Mouse (Mus musculus) neural tube, embryonic 12.5 days (tissue): ENCODE data around the gene H1foo. TPM values are rescaled to one million over a fixed set of nuclear protein-coding genes. Genes with fewer than 3 reads are reported as not detected.

Experiments
- ATAC-seq: fragments of 200-750 bp; cut with Nextera tagmentation; 2 replicates; pipeline ENCODE4 v1.8.0; 2017; ENCODE audit warnings: low read depth, mild to moderate bottlenecking, moderate TSS enrichment, moderate library complexity; ENCODE audit not compliant: low FRiP score
- H3K27ac ChIP-seq: fragments of 300-500 bp; sonication (generic); 2 replicates; pipeline ENCODE4 v1.5.1; 2016
- H3K27me3 ChIP-seq: fragments of 300-500 bp; sonication (generic); replicated peaks from 2 replicates; pipeline ENCODE4 v1.6.1; 2016; ENCODE audit warnings: mild to moderate bottlenecking
- H3K36me3 ChIP-seq: fragments of 300-500 bp; sonication (generic); 2 replicates; pipeline ENCODE4 v1.6.1; 2016; ENCODE audit warnings: mild to moderate bottlenecking
- H3K4me1 ChIP-seq: fragments of 300-500 bp; sonication (generic); 2 replicates; pipeline ENCODE4 v1.6.1; 2016
- H3K4me2 ChIP-seq: fragments of 300-500 bp; sonication (generic); replicated peaks from 2 replicates; pipeline ENCODE4 v1.6.1; 2016; ENCODE audit warnings: mild to moderate bottlenecking
- H3K4me3 ChIP-seq: fragments of 300-500 bp; sonication (generic); 2 replicates; pipeline ENCODE4 v1.5.1; 2016
- H3K9ac ChIP-seq: fragments of 300-500 bp; sonication (generic); 2 replicates; pipeline ENCODE4 v1.6.1; 2016; ENCODE audit warnings: mild to moderate bottlenecking
- H3K9me3 ChIP-seq: fragments of 300-500 bp; sonication (generic); 2 replicates; pipeline ENCODE4 v1.6.1; 2016; ENCODE audit warnings: mild to moderate bottlenecking
- WGBS: fragments of 180-500 bp; shearing (Covaris S2); methylation state at CpG from one replicate; pipeline ENCODE4 v1.1.7; 2016; 5-methylcytosine and 5-hydroxymethylcytosine counted together
- polyA plus RNA-seq: library from polyadenylated mRNA; unstranded; fragments of >200 nt; fragmentation: Nextera tagmentation; extraction: Ambion mirVana; gene quantifications from 2 replicates; pipeline ENCODE4 v1.2.1, GENCODE M21; 2016

Gene H1foo
- polyA plus RNA-seq, 1 experiment from 2014 or later, result not detected

- no peak for ATAC-seq
- Histone ChIP-seq H3K27ac (no peak overlapping the region), H3K4me1 (peaks cover 13% of the 10 kb centered on the region; the same call in 1 of the 2 replicates), H3K4me3 (no peak overlapping the region), H3K36me3 (no peaks in the 10 kb centered on the region), H3K9ac (no peak overlapping the region), H3K4me2 (no peak overlapping the region), H3K9me3 (no peaks in the 10 kb centered on the region), H3K27me3 (no peaks in the 10 kb centered on the region)
- WGBS, result 74% methylated on average over 5 of the region's 5 CpGs
Observed at GRCm38 (mm10) chr6:115930018-115930417, 14.7 kb upstream of the H1foo start.

- Histone ChIP-seq H3K4me3 (no peak within 1 kb of the TSS), H3K9me3 (no peaks in the 10 kb centered on the region), H3K4me1 (peaks cover 13% of the 10 kb centered on the region; the same call in 1 of the 2 replicates), H3K27me3 (no peaks in the 10 kb centered on the region), H3K9ac (no peak within 1 kb of the TSS), H3K4me2 (no peak within 1 kb of the TSS), H3K27ac (no peak within 1 kb of the TSS), H3K36me3 (no peaks in the 10 kb centered on the region)
- WGBS, result 92% methylated on average over 14 of the region's 14 CpGs
- ATAC-seq, result no peak
Observed at GRCm38 (mm10) chr6:115931639-115932038, 13.1 kb upstream of the H1foo start, which contains the start of gene Rho. Rho (plus strand) TSS chr6:115931748.

GRCm38 (mm10) chr6:115932391-115932790 lies 12.3 kb upstream of the H1foo start:
- no peaks in the 10 kb centered on the region for H3K27me3 ChIP-seq
- ATAC-seq, result no peak
- H3K4me3 ChIP-seq, result no peak overlapping the region
- no peak overlapping the region for H3K9ac ChIP-seq
- H3K36me3 ChIP-seq, result no peaks in the 10 kb centered on the region
- H3K27ac ChIP-seq, result no peak overlapping the region
- H3K9me3 ChIP-seq, result no peaks in the 10 kb centered on the region
- H3K4me2 ChIP-seq, result no peak overlapping the region
- peaks cover 6% of the 10 kb centered on the region; the same call in 1 of the 2 replicates for H3K4me1 ChIP-seq
- WGBS, result 89% methylated on average over 3 of the region's 3 CpGs

- ATAC-seq, result no peak
- H3K4me1 ChIP-seq, result peaks cover 3% of the 10 kb centered on the region; the same call in 1 of the 2 replicates
- no peak overlapping the region for H3K4me2 ChIP-seq
- H3K4me3 ChIP-seq, result no peak overlapping the region
- WGBS, result 86% methylated on average over 8 of the region's 8 CpGs
- no peaks in the 10 kb centered on the region for H3K36me3 ChIP-seq
- H3K27me3 ChIP-seq, result no peaks in the 10 kb centered on the region
- H3K9me3 ChIP-seq, result 0 out of 2 replicates have a peak, but pooled peaks cover 6% of the 10 kb centered on the region
- H3K27ac ChIP-seq, result no peak overlapping the region
- H3K9ac ChIP-seq, result no peak overlapping the region
Observed at GRCm38 (mm10) chr6:115935544-115935943, 9.2 kb upstream of the H1foo start.

- H3K9me3 ChIP-seq, result 0 out of 2 replicates have a peak, but pooled peaks cover 6% of the 10 kb centered on the region
- no peaks in the 10 kb centered on the region for H3K36me3 ChIP-seq
- no peak overlapping the region for H3K9ac ChIP-seq
- no peak for ATAC-seq
- no peak overlapping the region for H3K27ac ChIP-seq
- H3K4me1 ChIP-seq, result no peaks in the 10 kb centered on the region; the same call in 1 of the 2 replicates
- H3K4me3 ChIP-seq, result no peak overlapping the region
- no peak overlapping the region for H3K4me2 ChIP-seq
- 94% methylated on average over 2 of the region's 2 CpGs for WGBS
- no peaks in the 10 kb centered on the region for H3K27me3 ChIP-seq
Observed at GRCm38 (mm10) chr6:115938011-115938410, 6.7 kb upstream of the H1foo start.

- Histone ChIP-seq H3K9ac (no peak overlapping the region), H3K4me1 (no peaks in the 10 kb centered on the region; the same call in 1 of the 2 replicates), H3K27me3 (no peaks in the 10 kb centered on the region), H3K4me3 (no peak overlapping the region), H3K27ac (no peak overlapping the region), H3K36me3 (no peaks in the 10 kb centered on the region), H3K9me3 (0 out of 2 replicates have a peak, but pooled peaks cover 6% of the 10 kb centered on the region), H3K4me2 (no peak overlapping the region)
- 75% methylated on average over 1 of the region's 1 CpGs for WGBS
- ATAC-seq, result no peak
Observed at GRCm38 (mm10) chr6:115938798-115939197, 5.9 kb upstream of the H1foo start.

- WGBS, result 97% methylated on average over 1 of the region's 1 CpGs
- Histone ChIP-seq H3K9ac (no peak overlapping the region), H3K9me3 (0 out of 2 replicates have a peak, but pooled peaks cover 6% of the 10 kb centered on the region), H3K36me3 (no peaks in the 10 kb centered on the region), H3K27ac (no peak overlapping the region), H3K4me2 (no peak overlapping the region), H3K27me3 (no peaks in the 10 kb centered on the region), H3K4me3 (no peak overlapping the region), H3K4me1 (no peaks in the 10 kb centered on the region; the same call in 1 of the 2 replicates)
- ATAC-seq, result no peak
Observed at GRCm38 (mm10) chr6:115940603-115941002, 4.1 kb upstream of the H1foo start.

GRCm38 (mm10) chr6:115941128-115941527 lies 3.6 kb upstream of the H1foo start:
- Histone ChIP-seq H3K4me2 (no peak overlapping the region), H3K4me3 (no peak overlapping the region), H3K4me1 (no peaks in the 10 kb centered on the region; the same call in 1 of the 2 replicates), H3K27me3 (no peaks in the 10 kb centered on the region), H3K36me3 (no peaks in the 10 kb centered on the region), H3K9ac (no peak overlapping the region), H3K9me3 (0 out of 2 replicates have a peak, but pooled peaks cover 6% of the 10 kb centered on the region), H3K27ac (no peak overlapping the region)
- WGBS, result 9% methylated on average over 5 of the region's 12 CpGs
- ATAC-seq, result no peak

- H3K9ac ChIP-seq, result no peak overlapping the region
- 80% methylated on average over 9 of the region's 9 CpGs for WGBS
- no peaks in the 10 kb centered on the region; the same call in 1 of the 2 replicates for H3K4me1 ChIP-seq
- H3K27ac ChIP-seq, result no peak overlapping the region
- H3K4me3 ChIP-seq, result no peak overlapping the region
- H3K27me3 ChIP-seq, result no peaks in the 10 kb centered on the region
- no peak overlapping the region for H3K4me2 ChIP-seq
- ATAC-seq, result no peak
- no peaks in the 10 kb centered on the region for H3K36me3 ChIP-seq
- no peaks in the 10 kb centered on the region for H3K9me3 ChIP-seq
Observed at GRCm38 (mm10) chr6:115943498-115944427, 975 bp upstream of the H1foo start.

- H3K4me2 ChIP-seq, result no peak overlapping the region
- no peaks in the 10 kb centered on the region for H3K36me3 ChIP-seq
- no peaks in the 10 kb centered on the region for H3K9me3 ChIP-seq
- H3K4me1 ChIP-seq, result no peaks in the 10 kb centered on the region; the same call in 1 of the 2 replicates
- WGBS, result 75% methylated on average over 8 of the region's 8 CpGs
- no peak for ATAC-seq
- no peaks in the 10 kb centered on the region for H3K27me3 ChIP-seq
- no peak overlapping the region for H3K27ac ChIP-seq
- no peak overlapping the region for H3K4me3 ChIP-seq
- H3K9ac ChIP-seq, result no peak overlapping the region
Observed at GRCm38 (mm10) chr6:115945633-115946032, 895 bp downstream of the H1foo start.

GRCm38 (mm10) chr6:115946389-115946788 lies 1.7 kb downstream of the H1foo start:
- Histone ChIP-seq H3K9me3 (no peaks in the 10 kb centered on the region), H3K36me3 (no peaks in the 10 kb centered on the region), H3K4me3 (no peak overlapping the region), H3K4me1 (no peaks in the 10 kb centered on the region; the same call in 1 of the 2 replicates), H3K9ac (no peak overlapping the region), H3K27me3 (no peaks in the 10 kb centered on the region), H3K4me2 (no peak overlapping the region), H3K27ac (no peak overlapping the region)
- ATAC-seq, result no peak
- WGBS, result 66% methylated on average over 6 of the region's 6 CpGs

GRCm38 (mm10) chr6:115954506-115955074 lies 9.9 kb downstream of the H1foo start:
- Histone ChIP-seq H3K27ac (no peak overlapping the region), H3K9ac (no peak overlapping the region), H3K9me3 (no peaks in the 10 kb centered on the region), H3K27me3 (no peaks in the 10 kb centered on the region), H3K4me3 (no peak overlapping the region), H3K4me1 (peaks cover 16% of the 10 kb centered on the region), H3K36me3 (no peaks in the 10 kb centered on the region), H3K4me2 (no peak overlapping the region)
- WGBS, result 71% methylated on average over 9 of the region's 9 CpGs
- no peak for ATAC-seq
